Mouse (Mus musculus) C2C12 (cell line): ENCODE results near the gene Qpctl. TPM values are rescaled to one million over a fixed set of nuclear protein-coding genes. Genes with fewer than 3 reads are reported as not detected.
"Not testable (repeated sequence)": the region's sequence is repeated elsewhere in the genome, so short reads cannot be mapped to it uniquely, and the experiment has no call there.

ENCODE experiments used
- H3K27me3 ChIP-seq: one replicate; pipeline ENCODE4 v1.6.1; 2011; ENCODE audit not compliant: control insufficient read depth, insufficient read depth, insufficient read length
- H3K36me3 ChIP-seq: one replicate; pipeline ENCODE4 v1.6.1; 2011; ENCODE audit not compliant: control insufficient read depth, insufficient read depth
- H3K4me3 ChIP-seq: one replicate; pipeline ENCODE4 v1.5.1; 2011; ENCODE audit warnings: mild to moderate bottlenecking, control low read depth; ENCODE audit not compliant: poor library complexity, insufficient read depth, severe bottlenecking
- H3K79me2 ChIP-seq: one replicate; pipeline ENCODE4 v1.6.1; 2011; ENCODE audit not compliant: control insufficient read depth, insufficient read depth
- H3K79me3 ChIP-seq: one replicate; pipeline ENCODE4 v1.6.1; 2011; ENCODE audit warnings: low read depth, control low read depth
- H3ac ChIP-seq: one replicate; pipeline ENCODE3; 2011; ENCODE audit warnings: low read depth; ENCODE audit not compliant: control insufficient read depth, insufficient read length
- CEBPB ChIP-seq: IDR thresholded peaks from one replicate; pipeline ENCODE4 v1.6.1; 2011; ENCODE audit warnings: low read depth, mild to moderate bottlenecking, control low read depth, moderate library complexity
- CTCF ChIP-seq: IDR thresholded peaks from one replicate; pipeline ENCODE4 v1.5.1; 2011; ENCODE audit not compliant: control insufficient read depth, insufficient read depth, insufficient read length
- FOSL1 ChIP-seq: IDR thresholded peaks from one replicate; pipeline ENCODE4 v1.8.0; 2011; ENCODE audit warnings: mild to moderate bottlenecking, low read length; ENCODE audit not compliant: poor library complexity, insufficient read depth, severe bottlenecking
- MAX ChIP-seq: IDR thresholded peaks from one replicate; pipeline ENCODE4 v1.6.1; 2011; ENCODE audit warnings: mild to moderate bottlenecking, control low read depth
- MYOD1 ChIP-seq: IDR thresholded peaks from one replicate; pipeline ENCODE4 v1.6.1; 2011; ENCODE audit warnings: low read depth; ENCODE audit not compliant: control insufficient read depth, insufficient read length
- MYOG ChIP-seq: IDR thresholded peaks from one replicate; pipeline ENCODE4 v1.6.1; 2011; ENCODE audit not compliant: control insufficient read depth, insufficient read length; ENCODE audit errors: extremely low read depth
- USF1 ChIP-seq: IDR thresholded peaks from one replicate; pipeline ENCODE4 v1.6.1; 2011; ENCODE audit warnings: low read depth, mild to moderate bottlenecking, control low read depth, moderate library complexity
- polyA plus RNA-seq: library from polyadenylated mRNA; unstranded; fragments of >200 nt; fragmentation: generic; extraction: Trizol; gene quantifications from one replicate; pipeline ENCODE4 v1.2.1, GENCODE M21; 2012; ENCODE audit warnings: missing spikeins

The Qpctl gene
- polyA plus RNA-seq, 1 experiment, result 12.3 TPM

GRCm38 (mm10) chr7:19154796-19155195, 5.7 kb upstream of the Qpctl start:
- H3K27me3 ChIP-seq, result no peaks in the 10 kb centered on the region
- H3ac ChIP-seq, result no peak overlapping the region
- no peak overlapping the region for H3K4me3 ChIP-seq
- H3K79me3 ChIP-seq, result peaks cover 16% of the 10 kb centered on the region
- TF ChIP-seq MYOD1 (no peak), FOSL1 (no peak), MYOG (no peak), CEBPB (no peak), USF1 (no peak), CTCF (no peak), MAX (no peak)
- peaks cover 16% of the 10 kb centered on the region for H3K36me3 ChIP-seq
- H3K79me2 ChIP-seq, result peaks cover 25% of the 10 kb centered on the region

- Histone ChIP-seq H3K79me3 (peaks cover 17% of the 10 kb centered on the region), H3K36me3 (peaks cover 16% of the 10 kb centered on the region), H3K79me2 (peaks cover 39% of the 10 kb centered on the region)
- not testable (repeated sequence) for H3K4me3 ChIP-seq, H3K27me3 ChIP-seq, H3ac ChIP-seq
These were observed 2.0 kb upstream of the Qpctl start for GRCm38 (mm10) chr7:19151121-19151520.

DNA sequence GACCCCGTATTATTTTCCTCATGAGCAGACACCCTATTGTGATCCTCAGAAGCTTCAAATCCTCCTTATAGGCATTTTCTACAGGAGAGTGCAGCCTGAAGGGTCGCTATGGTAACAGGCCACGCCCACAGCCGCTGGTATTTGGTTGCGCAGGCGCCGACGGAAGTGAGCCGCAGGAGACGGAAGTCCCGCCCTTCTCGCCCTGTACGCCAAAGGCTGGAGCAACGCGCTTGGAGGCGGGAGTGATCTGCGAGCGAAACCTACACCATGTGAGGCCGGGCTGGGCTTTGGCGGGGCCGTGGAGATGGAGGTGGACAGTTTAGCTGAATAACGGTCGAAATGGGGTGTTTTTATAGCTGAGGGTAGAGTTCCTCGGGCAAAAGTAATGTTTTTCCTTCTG, 535 bp upstream of the Qpctl start, which contains the start of gene Snrpd2:
Gene Snrpd2, plus strand, starts transcription at position 97 of the 400 bp plus-strand sequence.
- peaks cover 16% of the 10 kb centered on the region for H3K36me3 ChIP-seq
- no peaks in the 10 kb centered on the region for H3K27me3 ChIP-seq
- H3ac ChIP-seq, result peak within 1 kb of the TSS; percentile 93
- peaks cover 39% of the 10 kb centered on the region for H3K79me2 ChIP-seq
- TF ChIP-seq MYOD1 (no peak), MAX (peak; percentile 48)
- H3K4me3 ChIP-seq, result peak within 1 kb of the TSS; percentile 75
- peaks cover 17% of the 10 kb centered on the region for H3K79me3 ChIP-seq

- H3ac ChIP-seq, result peak overlapping the region; percentile 81
- peaks cover 10% of the 10 kb centered on the region for H3K36me3 ChIP-seq
- TF ChIP-seq FOSL1, result no peak
- no peak for TF ChIP-seq USF1
- no peak for TF ChIP-seq CEBPB
- TF ChIP-seq MYOD1, result no peak
- TF ChIP-seq CTCF, result no peak
- no peak for TF ChIP-seq MYOG
- TF ChIP-seq MAX, result no peak
- H3K27me3 ChIP-seq, result no peaks in the 10 kb centered on the region
- H3K4me3 ChIP-seq, result peak overlapping the region; percentile 44
- peaks cover 39% of the 10 kb centered on the region for H3K79me2 ChIP-seq
- peaks cover 17% of the 10 kb centered on the region for H3K79me3 ChIP-seq
These were observed 764 bp downstream of the Qpctl start for GRCm38 (mm10) chr7:19148180-19148874.

DNA sequence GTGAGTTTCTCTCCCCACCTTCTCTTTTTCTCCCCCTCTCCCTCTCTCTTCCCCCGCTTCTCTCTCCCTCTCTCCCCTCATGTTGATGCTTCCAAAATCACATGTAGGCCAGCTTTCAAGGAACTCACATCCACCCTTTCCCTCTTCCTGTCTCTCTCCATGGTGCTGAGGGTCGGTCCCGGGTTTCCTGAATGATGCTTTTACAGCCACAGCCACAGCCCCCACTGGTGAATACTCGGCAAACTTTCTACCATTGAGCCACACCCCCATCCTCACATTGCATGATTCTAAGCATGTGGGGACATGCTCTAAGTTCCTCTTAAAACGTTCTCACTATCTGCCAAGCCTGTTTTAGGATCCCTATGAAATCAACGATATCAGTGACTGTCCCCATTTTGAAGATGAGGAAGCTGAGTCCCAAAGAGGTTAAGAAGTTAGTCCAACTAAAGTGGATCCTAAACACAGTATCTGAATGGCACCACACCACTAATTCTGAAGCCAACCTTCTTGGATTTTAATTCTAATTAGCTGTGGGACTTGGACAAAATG, 1.5 kb downstream of the Qpctl start:
- H3K36me3 ChIP-seq, result peaks cover 6% of the 10 kb centered on the region
- H3ac ChIP-seq, result no peak overlapping the region
- H3K27me3 ChIP-seq, result no peaks in the 10 kb centered on the region
- peak overlapping the region; percentile 44 for H3K4me3 ChIP-seq
- H3K79me3 ChIP-seq, result peaks cover 17% of the 10 kb centered on the region
- H3K79me2 ChIP-seq, result peaks cover 39% of the 10 kb centered on the region
- TF ChIP-seq MYOG (no peak), FOSL1 (no peak), CEBPB (no peak), MYOD1 (no peak), MAX (no peak), CTCF (no peak)

DNA sequence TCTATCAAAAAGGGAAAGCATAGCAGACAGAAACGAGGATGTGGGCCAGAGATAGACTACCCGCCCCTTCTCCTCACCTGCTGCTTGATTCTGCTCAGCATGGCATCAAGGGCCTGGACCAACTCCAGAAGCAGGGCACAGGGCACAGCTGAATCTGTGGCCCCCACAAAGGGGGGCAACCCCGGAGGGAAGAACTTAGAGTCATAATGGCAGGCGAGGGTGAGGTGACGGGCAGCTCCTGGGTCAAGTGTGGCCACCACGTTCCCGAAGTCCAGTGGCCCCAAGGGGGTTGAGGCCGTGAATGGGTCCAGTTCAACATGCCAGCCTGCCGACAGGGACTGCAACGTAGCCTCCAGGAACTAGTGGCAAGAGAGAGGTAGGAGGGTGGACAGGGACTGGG, 2.3 kb downstream of the Qpctl start:
- H3ac ChIP-seq, result no peak overlapping the region
- H3K36me3 ChIP-seq, result peaks cover 1% of the 10 kb centered on the region
- TF ChIP-seq FOSL1 (no peak), MYOG (no peak), MAX (no peak), MYOD1 (no peak), CTCF (no peak), CEBPB (no peak), USF1 (no peak)

More for the DNA sequence above, 2.3 kb downstream of the Qpctl start:
- Histone ChIP-seq H3K79me2 (peaks cover 34% of the 10 kb centered on the region), H3K79me3 (peaks cover 15% of the 10 kb centered on the region), H3K27me3 (no peaks in the 10 kb centered on the region), H3K4me3 (no peak overlapping the region)
